16 mouse cellular contexts compared by ENCODE assay signal in the genomic region with DNA sequence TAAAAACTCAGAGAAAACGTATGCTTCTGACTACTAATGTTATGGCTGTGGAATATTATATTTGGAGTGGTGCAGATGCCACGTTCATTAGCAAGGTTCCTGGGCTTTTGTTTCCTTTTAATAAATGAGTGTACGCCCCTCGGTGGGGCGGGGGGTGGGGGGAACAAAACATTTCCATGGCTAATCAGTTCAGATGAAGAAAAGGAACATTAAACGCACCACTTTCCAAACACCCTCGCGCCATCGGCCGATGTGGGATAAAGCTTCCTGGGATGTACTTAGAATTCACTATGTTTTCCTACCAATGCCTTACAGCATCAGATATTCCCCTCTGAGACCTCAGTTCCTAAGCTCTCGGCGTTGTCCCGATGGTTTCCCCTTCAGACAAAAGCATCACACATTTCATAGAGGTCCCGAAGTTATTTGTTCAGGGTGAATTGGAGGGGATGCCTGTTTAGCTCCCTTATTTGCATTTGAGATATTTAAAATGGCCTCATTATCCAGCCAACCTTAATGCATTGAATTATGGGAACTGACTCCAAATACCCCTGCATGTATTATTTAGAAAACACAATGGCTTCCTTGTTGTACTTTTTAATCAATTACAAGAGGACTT.
A peak's percentile ranks its signal among the peaks of the same experiment; 100 is the strongest.
DNase-seq lines count a peak whose midpoint lies in the region; ATAC-seq lines count a peak whose summit lies in the region.
"Had no signal": no experiment of that assay in that cellular context is flagged by ENCODE, and none has a peak within 500 bp of the region (broad histone marks: within the 10 kb centered on the region; RNA-seq: fewer than 3 reads in every experiment).

No protein-coding gene starts in this region.

- no peaks in the 10 kb centered on the region for H3K36me3 ChIP-seq in forebrain, embryonic 12.5 days (replicated peaks)
- H3K36me3 ChIP-seq in forebrain, embryonic 16.5 days (ENCODE audit: control insufficient read depth, insufficient read depth) = no peaks in the 10 kb centered on the region
- no peaks in the 10 kb centered on the region for H3K36me3 ChIP-seq in hindbrain, embryonic 16.5 days (ENCODE audit: control insufficient read depth, insufficient read depth, low read length)
- H3K36me3 ChIP-seq in neural tube, embryonic 12.5 days = no peaks in the 10 kb centered on the region
- H3K36me3 ChIP-seq: liver, embryonic 12.5 days had no signal

- no peak for DNase-seq in layer of hippocampus, adult 9-11 months
- DNase-seq in embryo, embryonic 11 days = no peak
- no peak for DNase-seq in right cerebral cortex, postnatal 4 days
- DNase-seq: cerebellum, postnatal 25 days; heart, postnatal 4 days; kidney, adult 11 months; thymus, postnatal 36 days had no signal

- peaks cover 25% of the 10 kb centered on the region for H3K4me1 ChIP-seq in forebrain, embryonic 12.5 days
- H3K4me1 ChIP-seq in forebrain, embryonic 16.5 days (replicated peaks; ENCODE audit: control insufficient read depth, insufficient read depth, low read length) = peaks cover 10% of the 10 kb centered on the region
- peaks cover 3% of the 10 kb centered on the region; the same call in 1 of the 2 replicates for H3K4me1 ChIP-seq in hindbrain, embryonic 16.5 days (ENCODE audit: control insufficient read depth, insufficient read depth, low read depth, low read length)
- H3K4me1 ChIP-seq in neural tube, embryonic 12.5 days = peaks cover 24% of the 10 kb centered on the region
- H3K4me1 ChIP-seq: liver, embryonic 12.5 days had no signal

- 26% methylated on average over 14 of the region's 14 CpGs for WGBS in forebrain, embryonic 12.5 days
- WGBS in forebrain, embryonic 16.5 days = 11% methylated on average over 14 of the region's 14 CpGs
- WGBS in hindbrain, embryonic 16.5 days = 26% methylated on average over 14 of the region's 14 CpGs
- 37% methylated on average over 14 of the region's 14 CpGs for WGBS in neural tube, embryonic 12.5 days

- no peak for ATAC-seq in forebrain, embryonic 12.5 days (ENCODE audit: low FRiP score)
- ATAC-seq in forebrain, embryonic 16.5 days = no peak
- ATAC-seq in hindbrain, embryonic 16.5 days = no peak
- no peak for ATAC-seq in neural tube, embryonic 12.5 days (ENCODE audit: low FRiP score, low read depth)
- ATAC-seq: liver, embryonic 12.5 days had no signal

- no peak overlapping the region for H3K9ac ChIP-seq in forebrain, embryonic 12.5 days
- peak overlapping the region; percentile 48; the same call in 1 of the 2 replicates for H3K9ac ChIP-seq in forebrain, embryonic 16.5 days (replicated peaks; ENCODE audit: low read depth, low read length)
- H3K9ac ChIP-seq in hindbrain, embryonic 16.5 days (ENCODE audit: low read depth, low read length) = no peak overlapping the region
- H3K9ac ChIP-seq in neural tube, embryonic 12.5 days = 0 out of 2 replicates have a peak overlapping the region, but pooled peaks have one; percentile 8
- H3K9ac ChIP-seq: liver, embryonic 12.5 days had no signal

- peak overlapping the region; percentile 37 for H3K4me2 ChIP-seq in forebrain, embryonic 12.5 days
- peak overlapping the region; percentile 55 for H3K4me2 ChIP-seq in forebrain, embryonic 16.5 days (ENCODE audit: low read length)
- peak overlapping the region; percentile 46 for H3K4me2 ChIP-seq in hindbrain, embryonic 16.5 days (ENCODE audit: low read length)
- peak overlapping the region; percentile 45 for H3K4me2 ChIP-seq in neural tube, embryonic 12.5 days (replicated peaks)
- H3K4me2 ChIP-seq: liver, embryonic 12.5 days had no signal

- H3K9me3 ChIP-seq in forebrain, embryonic 12.5 days = no peaks in the 10 kb centered on the region
- H3K9me3 ChIP-seq in forebrain, embryonic 16.5 days (ENCODE audit: control insufficient read depth, low read length) = no peaks in the 10 kb centered on the region
- no peaks in the 10 kb centered on the region for H3K9me3 ChIP-seq in hindbrain, embryonic 16.5 days (ENCODE audit: control insufficient read depth, low read length)
- H3K9me3 ChIP-seq in neural tube, embryonic 12.5 days = no peaks in the 10 kb centered on the region
- H3K9me3 ChIP-seq: liver, embryonic 12.5 days had no signal

- peak overlapping the region; percentile 42 for H3K27ac ChIP-seq in forebrain, embryonic 12.5 days
- H3K27ac ChIP-seq in forebrain, embryonic 16.5 days (ENCODE audit: low read length) = no peak overlapping the region
- H3K27ac ChIP-seq in hindbrain, embryonic 16.5 days (ENCODE audit: low read depth, low read length) = no peak overlapping the region
- H3K27ac ChIP-seq in neural tube, embryonic 12.5 days = peak overlapping the region; percentile 15; the same call in 1 of the 2 replicates
- H3K27ac ChIP-seq: kidney, postnatal 0 days; layer of hippocampus, adult 2 months; left cerebral cortex, adult 2 months; liver, embryonic 12.5 days had no signal

- no peaks in the 10 kb centered on the region for H3K27me3 ChIP-seq in forebrain, embryonic 12.5 days
- no peaks in the 10 kb centered on the region for H3K27me3 ChIP-seq in forebrain, embryonic 16.5 days (replicated peaks; ENCODE audit: control insufficient read depth, insufficient read depth, low read length)
- H3K27me3 ChIP-seq in hindbrain, embryonic 16.5 days (replicated peaks; ENCODE audit: control insufficient read depth, insufficient read depth, low read length) = no peaks in the 10 kb centered on the region
- no peaks in the 10 kb centered on the region for H3K27me3 ChIP-seq in neural tube, embryonic 12.5 days (replicated peaks)
- H3K27me3 ChIP-seq: liver, embryonic 12.5 days had no signal

- no peak overlapping the region for H3K4me3 ChIP-seq in forebrain, embryonic 12.5 days (replicated peaks)
- peak overlapping the region; percentile 32 for H3K4me3 ChIP-seq in forebrain, embryonic 16.5 days (replicated peaks; ENCODE audit: low read length)
- peak overlapping the region; percentile 22 for H3K4me3 ChIP-seq in hindbrain, embryonic 16.5 days (ENCODE audit: low read length)
- H3K4me3 ChIP-seq in neural tube, embryonic 12.5 days = no peak overlapping the region
- H3K4me3 ChIP-seq: layer of hippocampus, adult 2 months; left cerebral cortex, adult 2 months; liver, embryonic 12.5 days; myocyte had no signal

Comparison
In these comparisons a context has a peak if more than half of its experiments do, and no peak if none do; other contexts are left out.
1. H3K27ac ChIP-seq: peak in forebrain, embryonic 12.5 days (single experiment) and neural tube, embryonic 12.5 days (single experiment); none in forebrain, embryonic 16.5 days (single experiment) and hindbrain, embryonic 16.5 days (single experiment).
2. H3K4me3 ChIP-seq: peak in forebrain, embryonic 16.5 days (single experiment) and hindbrain, embryonic 16.5 days (single experiment); none in forebrain, embryonic 12.5 days (single experiment) and neural tube, embryonic 12.5 days (single experiment).
3. H3K9ac ChIP-seq: peak in forebrain, embryonic 16.5 days (single experiment) and neural tube, embryonic 12.5 days (single experiment); none in forebrain, embryonic 12.5 days (single experiment) and hindbrain, embryonic 16.5 days (single experiment).
4. Peak in every context shown above with its lines, with median percentiles within 50 percentile points of each other: H3K4me2 ChIP-seq.